Mouse (Mus musculus) megakaryocyte, embryonic 14.5 days (primary cell): ENCODE measurements around the gene Ift52.

ENCODE experiments used
- FLI1 ChIP-seq: IDR thresholded peaks from 2 replicates; pipeline ENCODE4 v1.6.1; 2012; ENCODE audit warnings: low read length, inconsistent platforms, mixed read lengths
- GATA1 ChIP-seq: IDR thresholded peaks from 3 replicates; pipeline ENCODE4 v1.6.1; 2012; ENCODE audit warnings: mixed read lengths, low read length, inconsistent platforms, borderline replicate concordance

GRCm38 (mm10) chr2:163071590-163071989 lies 54.4 kb downstream of the Ift52 start:
- TF ChIP-seq GATA1 (no peak), FLI1 (no peak)
